Mouse (Mus musculus): Measurements from ENCODE around the gene Gm1123. TPM values are rescaled to one million over a fixed set of nuclear protein-coding genes. Genes with fewer than 3 reads are reported as not detected.
A peak's percentile ranks its signal among the peaks of the same experiment; 100 is the strongest.

Gene Gm1123
- polyA plus RNA-seq, 1 experiment from 2014 or later = 0.07 TPM

GRCm38 (mm10) chr9:98965084-98965483 is 70.4 kb downstream of the Gm1123 start:
- DNase-seq (ENCODE audit: low spot score) = peak; percentile 52
- WGBS = 1% methylated on average over 18 of the region's 18 CpGs
- H3K36me3 ChIP-seq (ENCODE audit: control insufficient read depth, insufficient read depth, low read length) = no peaks in the 10 kb centered on the region
- no peak overlapping the region for H3K4me3 ChIP-seq (ENCODE audit: low read depth, low read length)
- no peak overlapping the region for H3K27ac ChIP-seq (replicated peaks)
- peaks cover 31% of the 10 kb centered on the region for H3K27me3 ChIP-seq (ENCODE audit: control insufficient read depth, insufficient read depth, low read length)
- no peaks in the 10 kb centered on the region for H3K9me3 ChIP-seq (ENCODE audit: control insufficient read depth, low read length)
- ATAC-seq (ENCODE audit: low FRiP score, low TSS enrichment) = no peak; the same call in 1 of the 2 replicates
- no peak overlapping the region for H3K9ac ChIP-seq (ENCODE audit: low read length)
- TF ChIP-seq CTCF (IDR thresholded peaks at IDR 0.05; ENCODE audit: low read depth) (peak; percentile 73), EP300 (optimal IDR thresholded peaks at IDR 0.05) (no peak)
- H3K4me1 ChIP-seq (replicated peaks; ENCODE audit: control insufficient read depth, insufficient read depth) = no peaks in the 10 kb centered on the region
- no peak overlapping the region for H3K4me2 ChIP-seq (replicated peaks; ENCODE audit: low read depth)

GRCm38 (mm10) chr9:98963661-98964060 is 71.9 kb downstream of the Gm1123 start:
- H3K4me1 ChIP-seq (replicated peaks; ENCODE audit: control insufficient read depth, insufficient read depth) = no peaks in the 10 kb centered on the region
- WGBS = 11% methylated on average over 18 of the region's 18 CpGs
- no peak overlapping the region for H3K4me3 ChIP-seq (ENCODE audit: low read depth, low read length)
- H3K4me2 ChIP-seq (replicated peaks; ENCODE audit: low read depth) = no peak overlapping the region
- no peaks in the 10 kb centered on the region for H3K36me3 ChIP-seq (ENCODE audit: control insufficient read depth, insufficient read depth, low read length)
- DNase-seq (ENCODE audit: low spot score) (no peak), ATAC-seq (ENCODE audit: low FRiP score, low TSS enrichment) (no peak)
- no peaks in the 10 kb centered on the region for H3K9me3 ChIP-seq (ENCODE audit: control insufficient read depth, low read length)
- H3K27ac ChIP-seq (replicated peaks) = no peak overlapping the region
- H3K9ac ChIP-seq (ENCODE audit: low read length) = no peak overlapping the region
- H3K27me3 ChIP-seq (ENCODE audit: control insufficient read depth, insufficient read depth, low read length) = peaks cover 42% of the 10 kb centered on the region
- TF ChIP-seq EP300 (optimal IDR thresholded peaks at IDR 0.05) (no peak), CTCF (IDR thresholded peaks at IDR 0.05; ENCODE audit: low read depth) (no peak)

GRCm38 (mm10) chr9:98962478-98963142 is 72.9 kb downstream of the Gm1123 start:
- no peak for DNase-seq (ENCODE audit: low spot score)
- no peak overlapping the region for H3K4me2 ChIP-seq (replicated peaks; ENCODE audit: low read depth)
- peaks cover 44% of the 10 kb centered on the region for H3K27me3 ChIP-seq (ENCODE audit: control insufficient read depth, insufficient read depth, low read length)
- H3K27ac ChIP-seq (replicated peaks) = no peak overlapping the region
- H3K4me3 ChIP-seq (ENCODE audit: low read depth, low read length) = no peak overlapping the region
- no peaks in the 10 kb centered on the region for H3K36me3 ChIP-seq (ENCODE audit: control insufficient read depth, insufficient read depth, low read length)
- no peak for ATAC-seq (ENCODE audit: low FRiP score, low TSS enrichment)
- no peak for TF ChIP-seq CTCF (IDR thresholded peaks at IDR 0.05; ENCODE audit: low read depth)
- TF ChIP-seq EP300 (optimal IDR thresholded peaks at IDR 0.05) = no peak
- 3% methylated on average over 20 of the region's 20 CpGs for WGBS
- H3K9ac ChIP-seq (ENCODE audit: low read length) = no peak overlapping the region
- H3K9me3 ChIP-seq (ENCODE audit: control insufficient read depth, low read length) = no peaks in the 10 kb centered on the region
- no peaks in the 10 kb centered on the region for H3K4me1 ChIP-seq (replicated peaks; ENCODE audit: control insufficient read depth, insufficient read depth)

GRCm38 (mm10) chr9:98961591-98962477 is 73.7 kb downstream of the Gm1123 start:
- no peaks in the 10 kb centered on the region for H3K9me3 ChIP-seq (ENCODE audit: control insufficient read depth, low read length)
- peaks cover 48% of the 10 kb centered on the region for H3K27me3 ChIP-seq (ENCODE audit: control insufficient read depth, insufficient read depth, low read length)
- no peak overlapping the region for H3K4me3 ChIP-seq (ENCODE audit: low read depth, low read length)
- no peak overlapping the region for H3K27ac ChIP-seq (replicated peaks)
- H3K4me1 ChIP-seq (replicated peaks; ENCODE audit: control insufficient read depth, insufficient read depth) = no peaks in the 10 kb centered on the region
- no peak overlapping the region for H3K9ac ChIP-seq (ENCODE audit: low read length)
- ATAC-seq (ENCODE audit: low FRiP score, low TSS enrichment) (no peak), DNase-seq (ENCODE audit: low spot score) (no peak)
- H3K4me2 ChIP-seq (replicated peaks; ENCODE audit: low read depth) = no peak overlapping the region
- WGBS = 7% methylated on average over 22 of the region's 22 CpGs
- H3K36me3 ChIP-seq (ENCODE audit: control insufficient read depth, insufficient read depth, low read length) = no peaks in the 10 kb centered on the region
- TF ChIP-seq CTCF (IDR thresholded peaks at IDR 0.05; ENCODE audit: low read depth) (no peak), EP300 (optimal IDR thresholded peaks at IDR 0.05) (no peak)

GRCm38 (mm10) chr9:98960348-98960747 is 75.2 kb downstream of the Gm1123 start:
- Histone ChIP-seq H3K4me1 (replicated peaks; ENCODE audit: control insufficient read depth, insufficient read depth) (peaks cover 3% of the 10 kb centered on the region), H3K9me3 (ENCODE audit: control insufficient read depth, low read length) (no peaks in the 10 kb centered on the region), H3K27ac (replicated peaks) (no peak overlapping the region), H3K36me3 (ENCODE audit: control insufficient read depth, insufficient read depth, low read length) (no peaks in the 10 kb centered on the region), H3K27me3 (ENCODE audit: control insufficient read depth, insufficient read depth, low read length) (peaks cover 48% of the 10 kb centered on the region), H3K4me3 (ENCODE audit: low read depth, low read length) (no peak overlapping the region), H3K9ac (ENCODE audit: low read length) (no peak overlapping the region), H3K4me2 (replicated peaks; ENCODE audit: low read depth) (no peak overlapping the region)
- DNase-seq (ENCODE audit: low spot score) (no peak), ATAC-seq (ENCODE audit: low FRiP score, low TSS enrichment) (no peak)
- TF ChIP-seq EP300 (optimal IDR thresholded peaks at IDR 0.05) = no peak
- peak; percentile 52 for TF ChIP-seq CTCF (IDR thresholded peaks at IDR 0.05; ENCODE audit: low read depth)
- WGBS = 30% methylated on average over 5 of the region's 5 CpGs

DNA sequence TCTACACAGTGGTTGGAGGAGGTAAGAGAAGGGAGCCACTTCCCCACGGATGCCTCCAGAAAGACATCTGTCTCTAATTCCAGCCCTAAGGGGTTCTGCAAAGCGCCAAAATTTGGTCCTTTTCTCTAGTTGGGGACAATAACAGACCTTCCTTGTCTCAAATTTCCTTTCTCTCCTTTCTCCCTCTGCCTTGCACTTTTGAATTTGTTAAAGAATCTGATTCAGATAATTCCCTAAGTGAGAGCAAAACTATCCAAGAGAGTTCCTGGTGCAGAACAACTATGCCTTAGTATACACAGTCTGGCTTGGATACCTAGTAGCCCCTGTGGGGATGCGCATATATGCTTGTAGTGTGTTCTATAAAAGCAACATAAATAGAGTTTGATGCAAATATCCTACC is 75.7 kb downstream of the Gm1123 start:
- TF ChIP-seq CTCF (IDR thresholded peaks at IDR 0.05; ENCODE audit: low read depth) (no peak), EP300 (optimal IDR thresholded peaks at IDR 0.05) (no peak)
- 39% methylated on average over 3 of the region's 3 CpGs for WGBS
- DNase-seq (ENCODE audit: low spot score) = no peak
- Histone ChIP-seq H3K9me3 (ENCODE audit: control insufficient read depth, low read length) (no peaks in the 10 kb centered on the region), H3K4me1 (replicated peaks; ENCODE audit: control insufficient read depth, insufficient read depth) (peaks cover 7% of the 10 kb centered on the region), H3K27ac (replicated peaks) (no peak overlapping the region), H3K36me3 (ENCODE audit: control insufficient read depth, insufficient read depth, low read length) (no peaks in the 10 kb centered on the region), H3K4me3 (ENCODE audit: low read depth, low read length) (no peak overlapping the region), H3K9ac (ENCODE audit: low read length) (no peak overlapping the region), H3K27me3 (ENCODE audit: control insufficient read depth, insufficient read depth, low read length) (peaks cover 48% of the 10 kb centered on the region), H3K4me2 (replicated peaks; ENCODE audit: low read depth) (no peak overlapping the region)
- no peak for ATAC-seq (ENCODE audit: low FRiP score, low TSS enrichment)

Measured in stomach, postnatal 0 days (tissue).